Mouse (Mus musculus): Measurements from ENCODE around the gene Hdgfl3. TPM values are rescaled to one million over a fixed set of nuclear protein-coding genes. Genes with fewer than 3 reads are reported as not detected.

Hdgfl3 gene
- polyA plus RNA-seq, 1 experiment = not detected

DNA sequence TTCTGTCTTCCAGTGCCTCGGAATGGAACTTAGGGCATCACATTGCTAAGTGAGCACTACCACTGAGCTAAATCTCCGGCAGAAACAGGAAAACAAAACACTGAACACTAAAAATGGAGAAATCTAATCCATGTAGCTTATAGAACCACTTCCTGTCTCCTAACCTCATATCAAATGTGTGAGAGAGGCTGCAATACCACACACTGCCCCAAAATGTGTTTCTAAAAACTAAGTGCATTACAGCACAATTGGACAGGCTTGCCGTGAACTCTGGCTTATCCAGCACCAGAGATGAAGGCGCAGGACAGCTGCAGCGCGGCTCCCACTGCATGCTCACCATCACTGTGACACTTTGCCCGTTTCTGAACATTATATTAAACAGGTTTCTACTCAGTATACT, 5.3 kb downstream of the Hdgfl3 start:
- TF ChIP-seq GATA1 (IDR thresholded peaks at IDR 0.05; ENCODE audit: low read length) = no peak

DNA sequence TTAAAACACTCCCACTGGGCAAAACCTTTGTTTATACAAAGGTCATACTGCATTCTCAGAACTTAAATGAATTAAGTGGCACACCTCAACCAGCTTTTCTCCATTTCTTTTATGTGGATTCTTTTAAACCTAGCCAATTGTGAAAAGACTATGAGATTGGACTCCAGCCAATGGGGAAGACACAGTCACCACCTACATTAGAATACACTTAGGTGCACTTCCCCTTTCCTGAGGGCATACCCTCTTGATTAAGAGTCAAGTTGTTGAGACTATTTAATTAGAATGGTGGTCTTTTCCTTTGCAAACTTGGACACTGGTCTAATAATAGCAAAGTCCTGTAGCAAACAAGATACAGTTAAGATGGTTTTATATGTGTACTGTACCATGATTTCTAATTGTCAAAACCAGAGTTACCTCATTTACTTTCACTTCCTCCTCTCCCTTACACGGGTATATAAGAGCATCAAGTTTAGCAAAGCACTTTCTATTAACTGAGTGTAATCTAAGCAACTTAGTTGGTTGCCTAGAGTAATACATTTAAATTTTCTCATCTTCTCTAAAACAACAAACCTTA, 12.8 kb downstream of the Hdgfl3 start:
- TF ChIP-seq GATA1 (IDR thresholded peaks at IDR 0.05; ENCODE audit: low read length) = no peak

DNA sequence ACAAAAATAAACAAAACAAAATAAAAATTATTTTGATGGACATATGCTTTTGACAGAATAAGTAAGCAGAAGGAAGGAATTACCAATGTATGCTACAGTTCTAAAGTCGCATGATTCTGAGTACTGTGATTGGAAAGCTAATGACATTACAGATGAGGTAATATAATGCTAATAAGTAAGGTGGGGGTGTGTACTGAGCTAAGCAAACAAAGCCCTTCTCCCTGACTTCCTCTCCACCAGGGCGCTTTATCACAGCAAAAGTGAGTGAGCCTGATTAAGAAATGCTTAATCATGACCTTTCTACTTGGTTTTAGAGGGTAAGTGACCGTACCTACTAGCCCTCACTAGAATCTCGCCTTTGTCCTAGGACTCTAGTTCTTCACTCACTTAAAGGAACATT, 14.0 kb downstream of the Hdgfl3 start:
- TF ChIP-seq GATA1 (IDR thresholded peaks at IDR 0.05; ENCODE audit: low read length) = no peak

DNA sequence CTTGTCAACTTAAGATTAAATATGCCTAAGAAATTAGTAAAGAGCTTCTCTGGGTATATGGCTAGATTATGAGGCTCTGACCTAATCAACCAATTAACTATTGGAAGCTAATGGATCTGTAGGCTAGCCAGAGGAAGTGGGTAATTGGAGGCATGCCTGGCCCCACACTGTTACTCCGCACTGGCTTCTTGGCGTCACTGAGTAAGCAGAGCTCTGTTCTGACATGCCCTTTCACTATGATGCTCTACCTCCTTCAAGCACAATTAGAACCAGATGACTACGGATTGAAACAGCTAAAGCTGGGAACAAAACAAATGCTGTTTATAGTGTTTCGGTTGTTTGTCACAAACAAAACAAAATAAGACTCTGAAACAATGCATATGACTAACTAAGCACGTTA, 16.0 kb downstream of the Hdgfl3 start:
- TF ChIP-seq GATA1 (IDR thresholded peaks at IDR 0.05; ENCODE audit: low read length) = no peak

DNA sequence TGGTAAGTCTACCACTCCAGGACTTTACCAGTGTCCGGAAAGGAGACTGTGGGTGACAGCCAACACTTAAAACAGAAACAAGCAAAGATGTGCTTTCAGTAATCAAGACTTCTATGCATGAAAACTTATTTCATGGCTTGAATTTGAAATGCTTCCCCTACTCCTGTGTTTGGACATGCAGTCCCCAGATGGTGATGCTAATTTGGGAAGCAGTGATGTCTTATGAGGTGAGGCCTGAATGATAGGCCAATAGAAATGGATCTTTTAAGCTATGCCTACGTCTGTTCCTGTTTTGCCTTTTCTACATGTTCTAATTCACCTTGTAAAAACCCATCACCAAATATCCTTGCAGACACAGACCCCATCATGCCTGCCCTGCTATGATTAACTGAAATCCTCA, 29.3 kb downstream of the Hdgfl3 start:
- TF ChIP-seq GATA1 (IDR thresholded peaks at IDR 0.05; ENCODE audit: low read length) = no peak

DNA sequence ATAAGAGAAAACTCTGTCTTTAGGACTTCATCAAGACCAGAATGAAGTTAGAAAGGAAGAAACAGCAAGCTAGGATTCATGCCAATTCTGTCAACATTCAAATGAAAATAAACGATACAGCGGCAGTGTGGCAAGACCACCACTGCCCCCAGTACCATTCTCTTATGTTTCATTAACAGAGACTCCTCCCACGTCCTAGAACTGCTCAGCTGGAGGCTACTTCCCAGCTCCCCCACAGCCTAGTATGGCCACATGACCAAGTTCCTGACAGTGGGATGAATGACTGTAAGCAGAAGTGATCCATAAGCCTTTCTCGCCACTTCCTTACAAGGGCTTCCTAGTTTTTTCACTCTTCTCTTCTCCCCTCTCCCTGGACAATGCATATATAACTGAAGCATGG, 30.2 kb downstream of the Hdgfl3 start:
- no peak for TF ChIP-seq GATA1 (IDR thresholded peaks at IDR 0.05; ENCODE audit: low read length)

DNA sequence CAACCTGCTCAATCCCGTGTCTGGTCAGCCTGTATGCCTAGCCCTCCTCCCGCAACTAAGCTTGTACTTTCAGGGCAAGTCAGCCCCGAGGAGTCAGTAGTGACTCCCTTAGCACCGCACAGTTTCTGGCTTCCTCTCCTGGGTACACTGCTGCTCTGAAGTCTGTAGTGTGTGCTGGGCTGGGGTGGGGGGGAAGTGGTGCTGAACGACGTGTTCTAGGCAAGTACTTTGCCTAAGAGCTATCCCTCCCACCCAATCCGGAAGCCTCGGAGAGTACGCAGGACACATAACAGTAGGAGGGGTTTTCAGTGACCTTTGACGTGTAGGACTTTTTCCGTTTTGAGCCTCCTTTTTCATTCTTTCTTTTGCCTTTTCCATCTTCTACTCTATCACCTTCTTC, 34.9 kb downstream of the Hdgfl3 start:
- TF ChIP-seq GATA1 (IDR thresholded peaks at IDR 0.05; ENCODE audit: low read length) = no peak

DNA sequence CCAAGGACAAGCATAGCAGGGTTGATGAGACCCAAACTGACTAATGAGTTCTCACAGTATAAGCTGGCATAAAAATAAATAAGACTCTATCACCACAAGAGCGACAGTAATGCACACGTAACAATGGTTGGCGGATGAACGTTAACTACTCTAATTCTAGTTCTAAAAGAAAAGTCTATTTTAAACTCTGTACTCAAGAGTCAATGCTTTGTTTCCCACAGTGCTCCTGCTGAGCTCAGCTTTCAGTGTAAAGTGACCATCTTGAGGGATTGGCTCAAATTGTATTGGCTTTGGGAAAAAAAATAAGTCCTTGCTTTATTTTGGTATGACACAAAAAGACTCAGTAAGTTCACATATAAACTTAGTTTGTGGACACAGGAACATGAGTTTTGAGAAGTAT, 49.1 kb downstream of the Hdgfl3 start:
- no peak for TF ChIP-seq GATA1 (IDR thresholded peaks at IDR 0.05; ENCODE audit: low read length)

DNA sequence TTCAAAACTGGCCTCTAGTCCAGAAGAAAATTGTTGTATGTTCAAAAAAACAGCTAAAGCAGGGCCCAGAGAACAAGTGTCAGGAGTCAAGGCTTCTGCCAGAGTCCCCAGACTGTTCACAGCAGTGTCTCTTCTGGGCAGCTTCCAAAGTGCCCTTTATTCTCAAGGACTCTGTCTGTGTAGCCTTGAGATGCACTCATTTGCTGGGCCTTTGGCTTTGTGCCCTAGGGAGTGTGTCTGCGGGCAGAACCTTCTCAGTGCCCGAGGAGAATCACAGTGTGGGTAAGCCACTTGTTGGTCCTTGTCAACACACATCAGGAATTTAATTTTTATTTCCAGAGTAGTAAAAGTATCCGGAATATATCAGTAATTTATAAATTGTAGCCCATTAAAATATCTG, 52.7 kb downstream of the Hdgfl3 start:
- no peak for TF ChIP-seq GATA1 (IDR thresholded peaks at IDR 0.05; ENCODE audit: low read length)

DNA sequence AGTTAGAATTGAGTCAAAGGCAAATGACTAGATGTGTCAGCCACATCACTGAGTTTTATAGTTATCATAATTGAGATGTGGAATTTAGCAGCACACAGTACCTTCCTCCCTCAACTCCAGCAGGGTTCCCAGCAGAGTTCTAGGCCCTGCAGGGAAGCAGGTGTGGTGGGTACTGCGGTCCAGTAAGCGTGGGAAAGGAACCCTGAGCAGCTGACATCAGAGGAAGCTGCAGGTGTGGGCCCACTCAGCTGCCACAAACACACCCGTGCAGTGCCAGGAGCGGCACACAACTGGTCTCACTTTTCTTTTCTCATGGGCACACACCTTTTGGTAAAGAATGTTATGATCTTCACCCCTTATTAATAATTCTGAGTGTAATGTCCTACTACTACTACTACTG, 53.5 kb downstream of the Hdgfl3 start:
- TF ChIP-seq GATA1 (IDR thresholded peaks at IDR 0.05; ENCODE audit: low read length) = no peak

DNA sequence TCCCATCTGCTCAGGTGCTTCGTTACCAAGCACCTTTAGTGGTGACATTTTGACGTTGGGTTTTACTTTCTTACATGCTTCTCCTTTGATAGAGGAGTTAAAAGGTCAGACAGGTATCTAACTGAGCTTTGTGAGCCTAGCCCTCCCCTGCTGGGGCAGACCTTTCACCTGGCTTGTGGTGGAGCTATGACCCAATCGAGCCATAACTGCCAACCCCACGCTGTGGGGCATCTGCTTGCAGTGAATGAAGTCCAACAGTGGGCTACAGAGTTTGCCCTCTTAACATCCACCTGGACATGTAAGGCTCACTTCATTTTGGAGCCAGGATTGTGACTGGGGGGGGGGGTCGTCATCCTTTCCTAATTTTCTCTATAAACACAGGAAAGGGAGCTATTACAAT, 54.0 kb downstream of the Hdgfl3 start:
- TF ChIP-seq GATA1 (IDR thresholded peaks at IDR 0.05; ENCODE audit: low read length) = no peak

DNA sequence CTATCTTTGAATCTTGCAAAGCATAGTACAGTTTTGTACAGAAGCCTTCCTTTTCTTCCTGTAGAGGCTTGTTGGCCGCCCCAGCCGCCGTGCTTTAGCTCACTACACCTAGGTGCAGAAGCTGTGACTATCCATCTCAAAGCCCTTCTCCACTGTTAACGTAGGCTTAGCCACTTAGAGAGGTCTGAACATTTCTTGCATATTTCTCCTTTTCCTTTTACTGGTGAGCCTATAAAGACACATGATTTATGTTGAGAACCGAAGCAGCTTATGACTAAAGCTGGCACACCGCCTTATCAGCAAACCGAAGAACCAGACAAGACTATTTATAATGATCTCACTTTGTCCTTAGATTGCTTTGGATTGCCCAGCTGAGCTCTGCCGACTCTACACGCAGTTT, 58.9 kb downstream of the Hdgfl3 start:
- TF ChIP-seq GATA1 (IDR thresholded peaks at IDR 0.05; ENCODE audit: low read length) = no peak

DNA sequence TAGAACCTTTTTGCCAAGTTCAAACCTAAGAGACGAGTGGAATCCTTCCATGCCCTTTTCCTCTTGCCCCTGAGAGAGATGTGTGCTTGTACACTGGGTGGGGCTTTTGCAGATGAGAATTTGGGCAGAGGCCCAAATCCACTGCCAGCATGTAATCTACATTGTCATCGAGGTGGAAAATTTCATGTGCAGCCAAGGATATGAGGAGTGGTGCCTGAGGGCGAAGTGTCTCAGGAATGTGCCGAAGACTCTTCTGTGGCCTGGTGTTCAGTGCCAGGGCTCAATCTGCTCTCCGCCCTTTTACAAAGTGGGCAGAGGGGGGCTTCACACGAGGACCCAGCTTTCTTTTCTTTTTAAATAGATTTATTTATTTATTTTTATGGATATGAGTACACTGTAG, 59.6 kb downstream of the Hdgfl3 start:
- TF ChIP-seq GATA1 (IDR thresholded peaks at IDR 0.05; ENCODE audit: low read length) = no peak

DNA sequence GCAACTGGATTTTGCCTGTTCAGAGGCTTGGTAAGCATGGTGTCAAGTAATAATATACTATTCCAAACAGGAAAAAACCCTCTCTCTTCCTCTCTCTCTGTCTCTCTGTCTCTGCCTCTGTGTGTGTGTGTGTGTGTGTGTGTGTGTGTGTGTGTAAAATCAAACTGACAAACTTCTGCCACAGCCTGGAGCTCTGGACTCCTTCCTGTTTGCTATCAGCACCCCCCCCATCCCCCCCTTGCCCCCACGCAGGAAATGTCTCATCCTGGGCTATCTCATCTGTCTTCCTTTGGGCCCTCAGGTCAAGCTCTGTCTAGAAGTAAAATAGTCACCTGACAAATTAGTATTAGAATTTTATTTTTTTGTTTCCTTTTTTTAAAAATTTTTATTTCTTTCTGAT, 60.5 kb downstream of the Hdgfl3 start:
- no peak for TF ChIP-seq GATA1 (IDR thresholded peaks at IDR 0.05; ENCODE audit: low read length)

DNA sequence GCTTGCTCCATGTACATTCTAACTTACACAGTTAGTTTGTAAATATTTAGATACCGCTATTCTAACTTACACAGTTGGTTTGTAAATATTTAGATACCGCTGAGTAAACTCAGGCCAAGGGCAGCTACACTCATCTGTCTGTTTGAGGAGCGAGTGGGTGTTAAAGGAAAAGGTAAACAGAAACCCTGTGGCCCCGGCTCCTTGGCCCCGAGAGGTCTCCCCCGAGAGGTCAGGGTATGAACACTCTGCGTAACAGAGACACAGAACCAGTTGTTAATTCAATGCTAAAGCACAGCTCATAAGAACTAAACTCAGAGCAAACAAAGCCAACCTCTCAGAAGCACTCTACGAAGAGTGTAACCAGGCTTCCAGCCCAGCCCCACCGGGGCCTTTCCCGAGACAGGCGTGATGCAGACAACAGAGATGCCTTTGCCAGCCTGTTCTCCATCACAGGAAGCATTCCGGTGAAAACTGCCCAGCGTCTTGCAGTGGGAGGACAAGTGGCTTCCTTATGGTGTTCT, 61.7 kb downstream of the Hdgfl3 start:
- no peak for TF ChIP-seq GATA1 (IDR thresholded peaks at IDR 0.05; ENCODE audit: low read length)

DNA sequence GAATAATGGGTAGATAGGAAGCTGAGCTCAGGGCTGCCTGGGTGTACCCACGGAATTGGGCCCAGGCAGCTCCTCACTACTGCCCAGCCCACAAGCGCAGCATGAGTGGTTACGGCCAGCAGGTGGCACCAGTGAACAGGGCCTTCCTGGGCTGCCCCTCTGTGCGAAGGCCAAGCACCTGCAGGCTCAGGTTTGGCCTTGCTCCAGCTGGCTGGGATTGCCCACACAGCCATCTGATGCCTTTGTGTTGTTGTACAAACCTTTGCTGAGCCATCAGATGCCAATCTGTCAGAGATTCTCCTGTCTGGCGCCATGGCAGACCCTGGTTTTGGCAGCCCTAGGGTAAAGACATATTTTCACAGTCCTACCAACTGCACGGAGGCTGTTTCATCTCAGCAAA, 66.1 kb downstream of the Hdgfl3 start:
- TF ChIP-seq GATA1 (IDR thresholded peaks at IDR 0.05; ENCODE audit: low read length) = no peak

DNA sequence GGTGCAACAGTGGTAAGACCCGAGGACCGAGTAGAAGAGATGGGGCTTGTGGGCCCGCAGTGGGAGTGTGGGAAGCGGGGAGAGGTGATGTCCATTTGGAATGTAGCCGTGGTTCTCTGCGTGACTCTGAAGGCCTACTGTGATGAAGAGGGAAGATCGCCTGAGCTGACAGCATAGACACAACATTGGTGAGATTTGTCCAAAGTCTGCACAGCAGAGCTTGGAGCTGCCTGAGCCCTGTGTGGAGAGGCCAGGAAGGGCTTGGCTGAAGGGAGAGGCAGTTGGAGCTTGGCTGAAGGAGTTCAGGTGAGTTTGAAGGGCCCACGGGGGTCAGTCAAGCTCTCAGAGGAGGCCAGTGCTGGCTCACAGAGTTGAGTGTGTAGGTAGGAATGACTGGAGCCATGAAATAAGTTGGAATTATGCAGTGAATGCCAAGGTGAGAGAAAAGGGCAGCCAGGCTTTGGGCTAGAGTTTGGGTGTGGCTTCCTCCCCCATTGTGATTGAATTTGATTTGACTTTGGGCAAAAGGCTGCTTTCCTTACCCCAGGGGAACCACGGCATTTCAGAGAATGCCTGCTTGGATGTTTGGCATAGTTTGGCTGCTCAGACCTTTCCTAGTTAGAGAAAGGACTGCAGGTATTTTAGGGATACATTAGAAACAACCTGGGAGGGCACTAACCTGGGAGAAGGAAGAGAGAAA, 66.9 kb downstream of the Hdgfl3 start:
- no peak for TF ChIP-seq GATA1 (IDR thresholded peaks at IDR 0.05; ENCODE audit: low read length)

Data from G1E-ER4 (cell line).